Mouse (Mus musculus) kidney, postnatal 25 days (tissue): Measurements from ENCODE around the gene Enah.
A peak's percentile ranks its signal among the peaks of the same experiment; 100 is the strongest.

ENCODE experiments used
- DNase-seq, 2 experiments: peaks; one replicate each; pipeline ENCODE4 v3.0.0; 2021; ENCODE audit warnings: mixed read lengths in 2 of 2

Enah gene

GRCm38 (mm10) chr1:181958392-181958791, 61.4 kb downstream of the Enah start:
- no peak for DNase-seq

GRCm38 (mm10) chr1:181957736-181958135, 62.1 kb downstream of the Enah start:
- no peak for DNase-seq

- DNase-seq, result no peak
These were observed 66.2 kb downstream of the Enah start for GRCm38 (mm10) chr1:181953547-181953946.

DNA sequence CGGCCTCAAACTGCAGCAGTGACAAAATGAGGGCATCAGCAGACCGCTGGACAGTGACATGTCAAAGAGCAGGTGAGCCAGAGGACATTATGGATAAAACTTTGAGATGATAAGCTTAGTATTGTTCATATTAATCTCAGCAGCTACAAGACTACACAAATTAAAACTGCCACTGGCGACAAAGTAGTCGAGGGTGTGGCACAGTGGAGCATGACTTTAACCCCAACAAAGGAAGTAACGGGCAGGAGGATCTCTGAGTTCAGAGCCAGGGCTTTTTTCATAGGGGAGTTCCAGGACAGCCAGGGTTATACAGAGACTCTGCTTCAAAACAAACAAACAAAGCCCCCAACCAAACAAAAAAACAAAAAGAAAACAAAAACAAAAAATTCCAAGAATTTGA, 68.5 kb downstream of the Enah start:
- DNase-seq, result no peak

DNA sequence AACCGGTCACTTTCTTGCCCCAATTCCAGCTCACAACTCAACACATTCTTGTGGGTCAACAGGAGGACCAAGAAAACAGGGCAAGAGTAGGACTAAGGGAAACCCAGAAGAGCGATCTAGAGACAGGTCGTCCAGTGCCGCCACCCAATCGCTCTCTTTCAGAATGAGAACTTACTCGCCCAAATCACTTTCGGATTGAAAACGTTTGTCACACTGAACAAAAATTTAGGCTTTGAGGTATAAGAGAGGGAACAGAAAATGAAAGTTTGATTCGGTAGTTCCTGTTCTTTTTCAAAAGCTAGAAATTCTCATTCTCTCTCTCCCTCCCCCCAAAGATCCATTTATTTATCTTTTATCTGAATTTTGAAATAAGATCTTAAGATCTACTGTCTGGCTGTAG, 69.1 kb downstream of the Enah start:
- DNase-seq, result no peak

DNA sequence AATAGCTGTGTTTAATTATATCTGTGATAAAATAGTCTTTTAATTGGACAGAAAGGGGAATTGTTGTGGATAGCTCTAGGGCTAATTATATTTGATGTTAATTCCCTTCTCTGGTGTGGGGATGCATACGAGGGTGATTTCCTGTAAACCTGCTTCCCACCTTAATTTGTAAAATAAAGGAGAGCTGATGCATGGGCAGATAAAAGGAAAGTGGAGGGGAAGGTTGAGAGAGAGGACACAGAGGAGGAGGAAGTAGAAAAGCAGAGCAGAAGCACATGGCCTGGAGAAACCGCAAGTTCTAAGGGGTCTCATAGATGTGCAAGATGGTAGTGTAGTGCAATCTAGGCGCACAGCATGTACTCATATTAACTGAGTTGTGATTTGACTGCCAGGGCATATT, 71.6 kb downstream of the Enah start:
- DNase-seq, result no peak

DNA sequence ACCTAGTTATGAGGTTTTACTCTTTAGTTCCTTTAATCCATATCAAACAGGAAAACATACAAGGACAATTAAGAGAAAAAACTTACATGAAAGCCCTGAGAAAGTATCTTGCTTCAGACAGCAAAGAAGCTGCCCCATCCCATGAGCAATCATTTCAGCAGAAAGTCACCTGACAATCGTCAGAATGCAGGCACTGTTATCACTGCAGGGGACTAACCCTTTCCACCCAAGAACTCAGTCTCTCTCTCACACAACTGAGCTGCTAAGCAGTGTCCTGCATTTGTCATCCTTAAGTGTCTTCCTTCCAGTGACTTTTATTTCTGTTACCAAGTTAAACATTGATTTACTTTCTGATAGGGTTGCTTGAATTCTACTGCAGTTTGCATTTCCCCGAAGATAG, 82.7 kb downstream of the Enah start:
- DNase-seq, result no peak

- DNase-seq, result no peak
These were observed 91.4 kb downstream of the Enah start for GRCm38 (mm10) chr1:181928388-181928787.

DNA sequence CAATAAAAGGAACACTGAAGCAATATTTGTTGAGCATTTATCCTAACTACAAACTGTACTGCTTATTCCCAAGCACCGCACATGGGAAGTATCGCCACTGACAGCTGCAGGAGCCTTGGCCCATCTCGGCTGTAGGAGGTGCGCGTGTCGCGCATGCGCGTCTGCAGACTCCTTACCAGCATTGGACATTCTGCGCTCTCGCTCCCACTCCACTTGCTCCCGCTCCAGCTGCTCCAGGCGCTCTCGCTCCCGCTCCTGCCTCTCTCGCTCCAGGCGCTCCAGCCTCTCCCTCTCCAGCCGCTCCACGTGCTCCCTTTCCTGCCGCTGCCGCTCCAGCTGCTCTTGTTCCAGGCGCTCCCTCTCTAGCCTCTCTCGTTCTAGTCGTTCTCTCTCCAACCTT, 96.4 kb downstream of the Enah start:
- peak in 1 of 2 experiments; percentile 34 for DNase-seq

DNA sequence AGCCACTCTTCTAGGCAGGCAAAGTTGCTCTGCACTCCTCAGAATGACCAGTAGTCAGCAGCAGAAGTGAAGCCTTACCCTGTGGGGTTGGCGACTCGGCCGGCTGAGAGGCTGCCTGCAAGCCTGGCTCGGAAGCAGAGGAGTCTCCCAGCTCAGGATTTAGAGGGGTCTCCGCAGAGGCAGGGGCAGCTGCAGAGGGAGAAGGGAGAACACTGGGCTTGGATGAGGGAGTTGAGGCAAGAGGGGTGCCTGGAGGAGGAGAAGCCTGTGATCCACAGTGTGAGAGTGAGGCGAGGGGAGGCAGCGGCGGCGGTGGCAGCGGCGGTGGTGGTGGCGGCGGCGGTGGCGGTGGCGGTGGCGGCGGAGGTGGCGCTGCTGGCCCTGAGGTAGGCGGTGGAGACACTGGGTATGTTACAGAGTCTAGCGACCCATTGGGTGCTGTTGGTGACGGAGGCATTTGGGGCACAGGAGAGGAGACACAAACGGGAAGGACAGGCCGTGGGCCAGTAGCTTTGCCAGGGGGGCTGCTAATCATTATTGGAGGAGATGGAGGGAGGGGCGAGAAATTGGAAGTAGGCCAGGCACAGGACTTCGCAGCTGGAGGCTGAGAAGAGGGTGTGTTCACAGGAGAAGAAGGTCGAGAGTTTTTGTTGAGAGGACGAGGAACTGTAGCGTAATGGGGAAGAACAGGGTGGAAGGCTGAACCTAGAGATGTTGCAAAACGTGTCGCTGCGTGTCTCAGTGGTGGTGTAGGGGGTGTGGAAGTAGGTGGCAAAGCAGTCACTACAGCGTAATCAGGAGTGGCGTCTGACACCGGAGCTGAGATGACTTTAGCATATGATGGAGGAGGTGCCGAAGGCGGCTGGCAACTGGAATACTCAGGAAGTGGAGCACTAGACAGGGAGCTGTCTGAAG, 98.0 kb downstream of the Enah start:
- DNase-seq, result peak; percentile 5 to 38

GRCm38 (mm10) chr1:181911841-181912240, 107.9 kb downstream of the Enah start:
- no peak for DNase-seq

GRCm38 (mm10) chr1:181901706-181902373, 118.0 kb downstream of the Enah start:
- no peak for DNase-seq

DNA sequence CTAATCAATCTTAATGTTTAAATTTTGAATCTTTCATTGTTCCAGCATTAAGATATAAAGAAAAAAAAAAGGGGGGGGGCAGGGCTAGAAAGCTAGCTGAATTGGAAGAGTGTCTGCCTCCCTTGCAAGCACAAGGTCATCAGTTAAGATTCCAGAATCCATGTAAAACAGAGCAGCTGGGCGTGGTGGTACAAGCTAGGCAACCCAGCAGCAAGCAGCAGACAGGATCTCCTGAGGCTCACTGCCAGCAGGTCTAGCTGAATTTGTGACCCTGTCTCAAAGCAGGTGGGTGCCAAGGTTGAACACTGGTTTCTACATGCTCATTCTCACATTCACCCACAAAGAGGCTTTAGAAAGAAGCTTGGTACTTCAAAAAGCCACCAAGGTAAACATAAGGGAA, 118.9 kb downstream of the Enah start:
- DNase-seq, result no peak

DNA sequence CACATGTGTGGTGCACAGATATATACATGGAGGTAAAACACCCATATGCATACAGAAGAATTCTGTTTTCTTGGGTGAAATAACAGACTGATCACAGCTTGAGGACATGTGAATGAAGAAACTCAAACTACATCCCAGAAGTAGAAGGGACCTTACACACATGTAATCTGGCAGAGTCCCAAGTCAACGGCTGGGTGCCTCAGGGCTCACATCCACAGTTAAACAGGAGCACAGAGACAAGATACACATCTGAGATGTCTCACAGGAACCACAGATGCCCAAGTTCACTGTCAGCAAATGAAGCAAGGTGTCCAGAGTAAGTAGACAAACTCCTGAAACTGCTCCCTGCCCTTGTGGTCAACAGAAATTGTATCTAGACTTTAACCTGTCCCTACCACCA, 120.8 kb downstream of the Enah start:
- no peak for DNase-seq

GRCm38 (mm10) chr1:181896991-181897390, 122.8 kb downstream of the Enah start:
- DNase-seq, result peak in 1 of 2 experiments; percentile 64

DNA sequence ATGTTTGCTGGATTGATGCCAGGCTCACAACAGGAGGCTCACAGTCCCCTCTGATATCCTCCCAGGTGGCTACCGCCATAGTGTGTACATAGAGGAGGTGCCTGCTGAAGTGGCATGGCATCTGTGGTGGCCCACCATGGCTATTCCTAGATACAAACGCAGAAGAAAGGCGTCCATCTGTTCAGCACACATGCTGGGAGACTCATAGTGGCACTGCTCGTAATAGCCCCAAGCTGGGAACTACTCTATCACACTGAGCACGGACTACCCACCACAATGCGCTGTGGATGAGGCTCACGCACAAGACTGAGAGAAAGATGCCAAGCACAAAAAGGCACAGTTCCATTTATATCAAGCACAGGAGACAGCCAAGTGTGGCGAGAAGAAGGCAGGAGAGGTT, 126.1 kb downstream of the Enah start:
- DNase-seq, result no peak

GRCm38 (mm10) chr1:181889670-181890069, 130.1 kb downstream of the Enah start:
- no peak for DNase-seq

- DNase-seq, result peak; percentile 81 to 89
These were observed 131.0 kb downstream of the Enah start for GRCm38 (mm10) chr1:181888801-181889200.

DNA sequence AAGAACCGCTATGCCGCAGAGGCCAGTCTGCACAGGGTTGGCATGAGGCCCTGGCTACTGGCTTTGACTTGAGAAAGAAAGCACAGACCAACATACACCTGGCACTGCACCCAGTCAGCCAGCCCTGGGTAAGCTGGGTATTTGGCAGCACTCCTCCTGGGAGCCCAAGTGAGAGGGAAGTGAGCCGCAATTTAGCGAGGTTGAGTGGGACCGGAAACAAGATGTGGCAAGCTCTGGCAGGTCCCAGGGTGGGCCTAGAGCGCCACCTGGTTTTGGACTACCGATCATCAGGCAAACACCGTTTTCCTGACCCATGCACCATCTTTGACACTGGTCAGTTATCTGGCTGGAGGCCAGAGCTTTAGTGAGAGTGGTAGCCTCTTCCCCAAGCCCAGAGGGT, 138.3 kb downstream of the Enah start:
- DNase-seq, result peak; percentile 79 to 80

GRCm38 (mm10) chr1:181880752-181881325, 139.0 kb downstream of the Enah start:
- DNase-seq, result peak in 1 of 2 experiments; percentile 25

GRCm38 (mm10) chr1:181878436-181878835, 141.4 kb downstream of the Enah start:
- DNase-seq, result no peak

DNA sequence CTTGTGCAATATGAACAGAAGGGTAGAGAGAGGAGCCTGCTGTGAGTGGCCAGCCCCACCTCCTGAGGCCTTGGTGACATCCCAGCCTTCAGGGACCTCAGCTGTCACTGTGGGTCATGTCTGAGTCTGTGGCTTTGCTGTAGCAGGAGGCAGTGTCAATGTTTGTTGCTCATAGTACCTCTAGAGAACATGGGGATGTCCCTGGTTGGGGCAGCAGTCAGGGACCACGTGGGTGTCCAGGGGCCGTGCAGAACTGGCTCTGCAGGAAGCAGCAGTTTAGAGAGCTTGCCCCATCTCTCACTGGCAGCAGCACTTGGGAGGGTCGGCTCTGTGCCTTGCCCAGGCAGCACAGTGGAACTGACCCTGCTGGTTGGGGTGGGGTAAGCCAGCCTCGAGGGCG, 142.7 kb downstream of the Enah start:
- no peak for DNase-seq

DNA sequence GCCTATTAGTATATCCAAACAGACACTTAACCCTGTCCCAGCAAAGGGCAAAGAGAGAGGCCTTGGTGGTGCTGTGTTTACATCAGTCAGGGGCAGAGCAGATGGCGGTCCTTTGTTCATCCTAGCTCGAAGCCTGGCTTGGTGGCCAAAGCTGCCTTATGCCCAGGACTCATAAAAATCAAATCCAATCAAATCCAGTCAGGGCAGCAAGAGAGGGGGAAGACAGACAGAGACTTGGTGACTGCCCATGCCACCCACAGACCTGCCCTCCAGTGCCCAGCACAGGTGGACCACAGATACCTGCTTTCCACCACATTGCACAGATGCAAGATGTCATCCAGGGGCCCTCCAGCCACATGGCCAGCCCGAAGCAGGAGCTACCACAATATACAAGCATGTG, 143.1 kb downstream of the Enah start:
- DNase-seq, result no peak
